Mouse (Mus musculus): ENCODE results near the gene Slc25a22. TPM values are rescaled to one million over a fixed set of nuclear protein-coding genes. Genes with fewer than 3 reads are reported as not detected.
"Not testable (repeated sequence)": the region's sequence is repeated elsewhere in the genome, so short reads cannot be mapped to it uniquely, and the experiment has no call there.

The Slc25a22 gene
- polyA plus RNA-seq, 1 experiment from 2014 or later, result 71.3 TPM

- no peak for ATAC-seq (ENCODE audit: low FRiP score)
- peaks cover 47% of the 10 kb centered on the region for H3K36me3 ChIP-seq
- H3K4me1 ChIP-seq (replicated peaks), result peaks cover 32% of the 10 kb centered on the region
- 80% methylated on average over 2 of the region's 2 CpGs for WGBS
- H3K27ac ChIP-seq, result no peak overlapping the region
- H3K9ac ChIP-seq, result no peak overlapping the region
- H3K27me3 ChIP-seq, result 0 out of 2 replicates have a peak, but pooled peaks cover 6% of the 10 kb centered on the region
- H3K4me3 ChIP-seq, result no peak overlapping the region
- H3K9me3 ChIP-seq, result no peaks in the 10 kb centered on the region
- no peak overlapping the region for H3K4me2 ChIP-seq
These were observed 15.9 kb upstream of the Slc25a22 start for GRCm38 (mm10) chr7:141453636-141454035.

DNA sequence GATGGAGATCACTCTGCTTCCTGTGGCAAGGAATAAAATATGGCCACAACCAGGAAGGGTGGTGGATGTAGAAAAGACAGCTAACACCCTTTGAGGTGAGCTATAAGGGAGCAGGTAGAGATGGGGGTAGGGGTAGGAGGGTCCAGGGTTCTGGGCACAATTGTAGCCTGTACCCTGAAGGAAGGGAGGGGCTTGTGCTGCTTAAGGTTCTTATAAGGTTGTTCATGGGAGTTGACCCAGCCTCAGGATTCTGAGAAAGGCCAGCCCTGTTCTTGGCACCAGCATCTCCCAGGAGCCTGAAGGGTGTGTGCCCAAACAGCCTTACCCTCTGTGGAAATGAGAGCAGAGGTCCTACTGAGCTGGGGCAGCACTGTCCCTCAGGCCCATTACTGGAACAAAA, 14.2 kb upstream of the Slc25a22 start:
- Histone ChIP-seq H3K27me3 (0 out of 2 replicates have a peak, but pooled peaks cover 3% of the 10 kb centered on the region), H3K4me1 (replicated peaks) (peaks cover 38% of the 10 kb centered on the region), H3K36me3 (peaks cover 35% of the 10 kb centered on the region), H3K9ac (no peak overlapping the region), H3K4me3 (no peak overlapping the region), H3K9me3 (no peaks in the 10 kb centered on the region), H3K27ac (no peak overlapping the region), H3K4me2 (no peak overlapping the region)
- no peak for ATAC-seq (ENCODE audit: low FRiP score)

DNA sequence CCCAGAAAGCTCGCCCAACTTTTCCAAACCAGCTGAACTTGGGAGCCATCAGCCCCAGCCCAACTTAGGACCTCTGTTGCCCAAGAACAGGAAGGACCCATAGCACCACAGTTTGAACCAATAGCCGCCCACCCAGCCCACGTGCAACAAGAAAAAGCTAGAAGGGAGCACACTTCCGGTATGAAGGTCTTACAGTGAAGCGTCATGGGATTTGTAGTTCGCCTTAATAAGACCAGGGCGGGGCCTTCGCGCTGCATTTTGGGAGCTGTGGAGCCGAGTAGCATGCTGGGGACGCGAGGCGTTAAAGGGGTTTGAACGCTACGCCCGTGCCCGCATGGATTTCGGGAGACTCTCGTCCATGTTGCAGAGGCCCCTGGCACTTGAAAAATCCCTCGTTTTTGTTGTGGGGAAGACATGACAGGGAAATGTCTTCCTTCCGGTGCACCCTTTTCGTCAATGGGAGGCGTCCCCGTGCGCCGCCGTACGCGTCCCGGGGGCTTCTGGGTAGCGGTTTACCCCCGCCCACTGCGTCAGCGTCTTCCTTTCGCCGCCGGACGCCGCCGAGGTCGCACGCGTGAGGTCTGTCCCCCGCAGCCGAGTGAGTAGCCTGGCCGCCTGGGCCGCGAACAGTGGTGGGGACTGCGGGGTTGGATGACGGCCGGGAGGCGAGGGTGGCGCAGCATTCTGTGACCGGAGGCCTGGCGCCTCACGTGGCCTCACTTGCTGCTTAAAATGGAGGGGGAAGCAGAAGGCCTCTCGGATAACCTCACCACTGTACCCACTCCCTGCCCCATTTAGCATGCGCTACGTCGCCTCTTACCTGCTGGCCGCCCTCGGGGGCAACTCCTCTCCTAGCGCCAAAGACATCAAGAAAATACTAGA, 9.7 kb upstream of the Slc25a22 start, which contains the start of gene Rplp2:
TSS of gene Rplp2 (plus strand) at position 261 of the 882 bp plus-strand sequence.
- Histone ChIP-seq H3K9ac (peak within 1 kb of the TSS; percentile 94), H3K9me3 (no peaks in the 10 kb centered on the region), H3K36me3 (peaks cover 35% of the 10 kb centered on the region), H3K4me2 (peak within 1 kb of the TSS; percentile 79), H3K27ac (peak within 1 kb of the TSS; percentile 96), H3K27me3 (no peaks in the 10 kb centered on the region), H3K4me1 (replicated peaks) (peaks cover 33% of the 10 kb centered on the region), H3K4me3 (peak within 1 kb of the TSS; percentile 86)
- WGBS, result under 1% methylated on average over 63 of the region's 63 CpGs
- peak; percentile 94 for ATAC-seq (ENCODE audit: low FRiP score)

DNA sequence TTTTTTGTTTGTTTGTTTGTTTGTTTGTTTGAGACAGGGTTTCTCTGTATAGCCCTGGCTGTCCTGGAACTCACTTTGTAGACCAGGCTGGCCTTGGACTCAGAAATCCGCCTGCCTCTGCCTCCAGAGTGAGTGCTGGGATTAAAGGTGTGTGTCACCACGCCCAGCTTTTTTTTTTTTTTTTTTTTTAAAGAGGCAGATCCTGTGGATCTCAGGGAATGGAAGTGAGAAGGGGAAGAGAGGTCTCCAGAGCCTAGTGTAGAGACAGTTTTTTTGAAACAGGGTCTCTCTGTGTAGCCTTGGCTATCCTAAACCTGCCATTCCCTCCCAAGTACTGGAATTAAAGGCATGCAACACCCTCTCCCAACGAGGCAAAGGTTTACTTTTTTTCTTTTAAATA, 8.7 kb upstream of the Slc25a22 start:
- H3K27me3 ChIP-seq; H3K27ac ChIP-seq; H3K9ac ChIP-seq; H3K4me3 ChIP-seq; H3K9me3 ChIP-seq; ATAC-seq (ENCODE audit: low FRiP score): not testable (repeated sequence)
- peak overlapping the region; percentile 52 for H3K4me2 ChIP-seq
- peaks cover 25% of the 10 kb centered on the region for H3K36me3 ChIP-seq
- 90% methylated on average over 3 of the region's 3 CpGs for WGBS
- peaks cover 35% of the 10 kb centered on the region for H3K4me1 ChIP-seq (replicated peaks)

DNA sequence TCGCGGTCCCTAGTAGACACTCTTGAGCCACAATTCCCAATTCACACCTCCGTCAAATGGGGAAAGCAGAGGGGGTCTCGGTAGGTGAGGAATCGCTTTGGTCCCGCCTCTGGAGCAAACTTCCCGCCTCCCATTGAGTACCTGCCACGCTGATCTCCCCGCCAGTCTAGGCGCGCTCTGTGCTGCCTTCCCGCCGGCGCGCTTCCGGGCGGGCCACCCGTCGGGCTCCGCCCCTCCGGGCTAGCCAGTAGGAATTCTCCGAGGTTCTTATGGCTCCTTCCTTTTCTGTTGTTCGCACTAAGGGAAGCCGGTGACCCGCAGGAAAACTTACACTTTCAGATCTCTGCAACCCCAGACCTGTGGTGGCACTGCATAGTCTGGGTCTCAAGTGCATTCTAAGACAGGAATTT, 6.1 kb upstream of the Slc25a22 start, which contains the start of gene Pidd1:
TSS of gene Pidd1 (minus strand) at position 198 of the 410 bp plus-strand sequence.
- WGBS, result under 1% methylated on average over 25 of the region's 25 CpGs
- Histone ChIP-seq H3K9ac (peak within 1 kb of the TSS; percentile 70), H3K4me3 (peak within 1 kb of the TSS; percentile 37), H3K9me3 (no peaks in the 10 kb centered on the region), H3K4me2 (peak within 1 kb of the TSS; percentile 64), H3K4me1 (replicated peaks) (peaks cover 30% of the 10 kb centered on the region), H3K36me3 (peaks cover 9% of the 10 kb centered on the region), H3K27me3 (no peaks in the 10 kb centered on the region), H3K27ac (no peak within 1 kb of the TSS)
- ATAC-seq (ENCODE audit: low FRiP score), result no peak

- 26% methylated on average over 12 of the region's 12 CpGs for WGBS
- Histone ChIP-seq H3K4me2 (peak overlapping the region; percentile 64), H3K27me3 (no peaks in the 10 kb centered on the region), H3K9ac (peak overlapping the region; percentile 70), H3K36me3 (peaks cover 6% of the 10 kb centered on the region; the same call in 1 of the 2 replicates), H3K4me1 (replicated peaks) (peaks cover 24% of the 10 kb centered on the region), H3K4me3 (peak overlapping the region; percentile 37), H3K9me3 (no peaks in the 10 kb centered on the region), H3K27ac (no peak overlapping the region)
- no peak for ATAC-seq (ENCODE audit: low FRiP score)
These were observed 5.6 kb upstream of the Slc25a22 start for GRCm38 (mm10) chr7:141443081-141443821.

DNA sequence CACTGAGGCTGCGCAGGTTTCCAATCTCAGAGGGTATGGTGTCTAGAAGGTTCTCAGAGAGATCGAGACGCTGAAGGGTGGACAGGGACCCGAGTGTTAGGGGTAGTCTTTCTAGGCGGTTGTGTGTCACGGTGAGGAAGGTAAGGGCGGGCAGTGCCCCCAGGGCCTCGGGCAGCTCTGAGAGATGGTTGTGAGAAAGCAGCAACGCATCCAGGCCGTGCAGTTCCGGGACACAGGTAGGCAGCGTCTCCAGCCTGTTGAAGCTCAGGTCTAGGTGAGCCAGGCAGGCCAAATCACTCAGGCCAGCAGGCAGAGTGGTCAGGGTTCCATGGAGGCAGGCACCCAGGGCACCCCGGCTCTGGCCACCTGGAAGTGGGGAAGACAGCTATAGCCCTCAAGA, 4.5 kb upstream of the Slc25a22 start:
- Histone ChIP-seq H3K36me3 (peaks cover 6% of the 10 kb centered on the region; the same call in 1 of the 2 replicates), H3K9me3 (no peaks in the 10 kb centered on the region), H3K9ac (peak overlapping the region; percentile 70), H3K27ac (no peak overlapping the region), H3K4me3 (no peak overlapping the region), H3K4me2 (peak overlapping the region; percentile 64), H3K4me1 (replicated peaks) (peaks cover 28% of the 10 kb centered on the region), H3K27me3 (no peaks in the 10 kb centered on the region)
- WGBS, result 96% methylated on average over 13 of the region's 13 CpGs
- ATAC-seq (ENCODE audit: low FRiP score), result no peak

DNA sequence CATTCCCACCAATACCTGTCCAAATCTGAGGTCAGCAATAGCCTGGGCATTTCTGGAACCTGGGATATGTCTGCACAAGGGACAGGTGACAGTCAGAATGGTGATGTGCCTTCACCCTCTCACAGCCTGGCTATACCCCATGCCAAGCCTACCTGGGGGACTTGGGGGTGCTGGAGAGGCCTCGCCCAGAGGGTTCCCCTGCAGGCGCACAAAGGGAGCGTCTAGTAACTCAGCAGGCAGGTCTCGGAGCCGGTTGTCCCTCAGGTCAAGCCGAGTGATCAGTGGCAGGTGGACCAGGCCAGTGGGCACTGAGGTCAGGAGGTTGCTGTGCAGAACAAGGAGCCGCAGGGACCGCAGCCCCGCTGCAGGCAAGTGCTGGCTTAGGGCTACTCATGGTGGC, 3.8 kb upstream of the Slc25a22 start:
- ATAC-seq (ENCODE audit: low FRiP score), result no peak
- 93% methylated on average over 9 of the region's 9 CpGs for WGBS

DNA sequence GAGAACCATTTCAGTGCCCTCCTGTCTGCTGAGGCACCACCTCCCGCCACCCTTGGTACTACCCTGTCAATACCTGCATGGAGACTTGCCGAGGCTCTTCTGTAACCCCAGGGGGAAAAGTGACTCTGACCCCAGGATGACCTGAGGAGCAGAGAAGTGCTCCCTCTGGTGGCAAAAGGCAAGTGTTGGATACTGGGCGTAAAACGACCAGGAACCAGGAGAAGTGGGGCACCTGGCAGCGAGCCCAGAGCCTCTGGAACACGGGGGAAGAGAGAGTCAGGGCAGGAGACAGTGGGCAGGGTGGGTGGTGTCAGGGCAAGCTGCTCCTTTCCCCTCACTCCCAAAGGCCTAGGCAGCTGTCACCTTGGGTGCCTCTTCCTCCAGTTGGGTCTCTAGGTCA, 2.9 kb upstream of the Slc25a22 start:
- no peak for ATAC-seq (ENCODE audit: low FRiP score)
- no peaks in the 10 kb centered on the region for H3K9me3 ChIP-seq
- H3K36me3 ChIP-seq, result peaks cover 6% of the 10 kb centered on the region; the same call in 1 of the 2 replicates
- H3K27ac ChIP-seq, result no peak overlapping the region
- H3K9ac ChIP-seq, result no peak overlapping the region
- no peak overlapping the region for H3K4me2 ChIP-seq
- H3K27me3 ChIP-seq, result no peaks in the 10 kb centered on the region
- peaks cover 44% of the 10 kb centered on the region for H3K4me1 ChIP-seq (replicated peaks)
- no peak overlapping the region for H3K4me3 ChIP-seq
- WGBS, result 37% methylated on average over 6 of the region's 6 CpGs

More for the DNA sequence above, 3.8 kb upstream of the Slc25a22 start:
- Histone ChIP-seq H3K4me3 (no peak overlapping the region), H3K27me3 (no peaks in the 10 kb centered on the region), H3K27ac (no peak overlapping the region), H3K9ac (peak overlapping the region; percentile 58; the same call in 1 of the 2 replicates), H3K36me3 (peaks cover 6% of the 10 kb centered on the region; the same call in 1 of the 2 replicates), H3K4me1 (replicated peaks) (peaks cover 36% of the 10 kb centered on the region), H3K4me2 (no peak overlapping the region), H3K9me3 (no peaks in the 10 kb centered on the region)

DNA sequence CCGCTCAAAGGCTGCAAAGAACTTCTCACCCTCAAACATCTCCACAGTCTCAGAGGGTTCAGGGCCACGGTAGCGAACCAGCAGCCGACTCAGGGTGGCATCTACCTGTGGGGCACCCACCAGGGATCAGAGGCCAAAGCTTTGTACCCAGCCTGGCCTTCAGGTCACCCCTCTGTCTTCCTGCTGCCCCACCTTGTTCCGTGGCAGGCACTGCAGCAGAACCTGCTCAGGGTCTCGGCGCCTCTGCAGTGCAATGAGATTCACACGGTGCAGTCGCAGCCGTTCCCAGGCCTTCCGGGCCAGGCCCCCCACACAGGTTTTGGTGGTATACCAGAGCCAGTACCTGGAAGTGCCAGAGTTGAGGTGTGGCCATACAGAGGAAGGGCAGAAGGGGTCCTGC, 2.1 kb upstream of the Slc25a22 start:
- Histone ChIP-seq H3K36me3 (peaks cover 6% of the 10 kb centered on the region; the same call in 1 of the 2 replicates), H3K27ac (no peak overlapping the region), H3K4me3 (no peak overlapping the region), H3K9ac (0 out of 2 replicates have a peak overlapping the region, but pooled peaks have one; percentile 13), H3K9me3 (no peaks in the 10 kb centered on the region), H3K4me1 (replicated peaks) (peaks cover 52% of the 10 kb centered on the region), H3K4me2 (no peak overlapping the region), H3K27me3 (no peaks in the 10 kb centered on the region)
- no peak for ATAC-seq (ENCODE audit: low FRiP score)
- 93% methylated on average over 11 of the region's 11 CpGs for WGBS

GRCm38 (mm10) chr7:141439140-141439679, 1.5 kb upstream of the Slc25a22 start:
- H3K9ac ChIP-seq, result no peak overlapping the region; the same call in 1 of the 2 replicates
- H3K4me3 ChIP-seq, result no peak overlapping the region
- H3K27ac ChIP-seq, result no peak overlapping the region
- WGBS, result 94% methylated on average over 10 of the region's 10 CpGs
- no peaks in the 10 kb centered on the region for H3K27me3 ChIP-seq
- ATAC-seq (ENCODE audit: low FRiP score), result no peak
- no peaks in the 10 kb centered on the region for H3K9me3 ChIP-seq
- H3K4me1 ChIP-seq (replicated peaks), result peaks cover 57% of the 10 kb centered on the region
- H3K4me2 ChIP-seq, result no peak overlapping the region
- H3K36me3 ChIP-seq, result peaks cover 6% of the 10 kb centered on the region; the same call in 1 of the 2 replicates

All from hindbrain, embryonic 13.5 days (tissue).